Mouse (Mus musculus) megakaryocyte-erythroid progenitor cell, adult 5-6 weeks (primary cell): ENCODE measurements around the gene Igfbp4. TPM values are rescaled to one million over a fixed set of nuclear protein-coding genes. Genes with fewer than 3 reads are reported as not detected.

Experiments
- ATAC-seq: replicated peaks from 2 replicates; pipeline ENCODE4 v1.8.0; 2016; ENCODE audit warnings: mild to moderate bottlenecking, inconsistent platforms; ENCODE audit not compliant: severe bottlenecking, poor library complexity, low FRiP score, low TSS enrichment
- total RNA-seq, 2 experiments: library from RNA; stranded (forward) in 1 of 2; stranded (reverse) in 1 of 2; fragments of 200-1000, 215-1000 nt in 1 of 2; fragments of >200 nt in 1 of 2; fragmentation: Nextera tagmentation in 1 of 2; gene quantifications; 2 replicates each; pipeline ENCODE4 v1.2.3; 2014 to 2017

Igfbp4 gene
- total RNA-seq, 2 experiments from 2014 or later, result 15.9 to 23.5 TPM

DNA sequence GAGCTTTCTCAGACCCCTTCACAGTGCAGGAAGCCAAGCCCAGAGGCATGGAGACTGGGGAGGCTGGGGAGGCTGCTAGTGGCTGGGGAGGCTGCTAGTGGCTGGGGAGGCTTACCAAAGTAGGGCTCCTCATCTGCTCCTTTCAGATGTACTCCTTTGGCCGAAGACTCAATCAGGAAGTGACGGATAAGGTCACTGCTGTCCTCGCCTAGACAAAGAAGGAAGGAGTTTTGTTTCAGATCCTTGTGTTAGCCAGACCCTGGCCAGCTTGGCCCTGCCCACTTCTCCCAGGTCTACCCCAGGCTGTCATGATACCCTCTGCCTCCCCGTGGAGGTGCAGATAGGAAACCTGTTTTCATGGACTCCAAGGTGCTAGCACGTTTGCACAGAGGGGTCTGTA is 32.7 kb downstream of the Igfbp4 start:
- ATAC-seq, result no peak

GRCm38 (mm10) chr11:99076744-99077319 is 35.8 kb downstream of the Igfbp4 start:
- no peak for ATAC-seq

GRCm38 (mm10) chr11:99077869-99078268 is 36.8 kb downstream of the Igfbp4 start:
- ATAC-seq, result no peak

GRCm38 (mm10) chr11:99080902-99081543 is 40.0 kb downstream of the Igfbp4 start:
- ATAC-seq, result no peak

- no peak for ATAC-seq
Measured at GRCm38 (mm10) chr11:99081566-99081965, 40.5 kb downstream of the Igfbp4 start.

DNA sequence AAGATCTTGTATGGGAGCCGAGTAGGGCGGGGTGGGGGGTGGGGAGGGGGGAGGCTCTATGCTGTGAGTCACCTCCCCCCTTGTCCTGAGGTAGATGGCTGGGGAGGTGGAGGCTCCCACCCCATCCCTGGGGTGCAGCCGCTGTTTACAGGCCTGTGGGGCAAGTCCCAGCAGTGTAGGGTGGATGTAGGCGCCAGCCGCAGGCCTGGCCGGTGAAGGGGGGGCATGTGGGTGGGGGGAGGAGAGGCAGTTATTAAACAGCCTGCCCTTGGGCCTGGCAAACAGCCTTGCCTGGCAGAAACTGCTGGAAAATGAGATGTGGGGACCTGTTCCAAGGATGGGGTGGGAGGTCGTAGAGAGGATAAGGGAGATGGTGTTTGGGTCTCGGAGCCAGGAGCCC is 41.1 kb downstream of the Igfbp4 start:
- ATAC-seq, result no peak

- no peak for ATAC-seq
Measured at GRCm38 (mm10) chr11:99083516-99083915, 42.5 kb downstream of the Igfbp4 start.

GRCm38 (mm10) chr11:99084366-99084765 is 43.3 kb downstream of the Igfbp4 start:
- no peak for ATAC-seq

DNA sequence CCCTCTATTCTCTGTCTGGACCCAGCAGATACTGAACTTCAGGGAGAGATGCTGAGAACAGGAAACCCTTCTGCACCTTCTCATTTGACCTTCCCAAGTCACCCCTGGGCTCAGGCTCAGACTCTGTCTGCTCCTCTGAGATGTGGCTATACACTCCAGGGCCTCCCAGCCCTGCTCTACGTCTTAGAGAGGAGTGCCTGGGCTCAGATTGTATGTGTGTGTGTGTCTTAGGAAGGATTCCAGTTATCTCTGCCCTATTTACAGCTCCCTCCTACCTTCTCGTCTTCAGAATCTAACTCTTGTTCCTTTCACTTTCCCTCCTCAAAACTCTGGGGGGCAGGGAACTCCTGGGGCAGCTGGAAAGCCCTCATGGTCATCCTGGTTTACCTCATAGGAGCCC is 47.4 kb downstream of the Igfbp4 start:
- no peak for ATAC-seq

- ATAC-seq, result no peak
Measured at GRCm38 (mm10) chr11:99089077-99089601, 48.1 kb downstream of the Igfbp4 start, which contains the start of gene Tns4. TSS of gene Tns4 (minus strand) at chr11:99089306.

GRCm38 (mm10) chr11:99090391-99090790 is 49.3 kb downstream of the Igfbp4 start:
- no peak for ATAC-seq

DNA sequence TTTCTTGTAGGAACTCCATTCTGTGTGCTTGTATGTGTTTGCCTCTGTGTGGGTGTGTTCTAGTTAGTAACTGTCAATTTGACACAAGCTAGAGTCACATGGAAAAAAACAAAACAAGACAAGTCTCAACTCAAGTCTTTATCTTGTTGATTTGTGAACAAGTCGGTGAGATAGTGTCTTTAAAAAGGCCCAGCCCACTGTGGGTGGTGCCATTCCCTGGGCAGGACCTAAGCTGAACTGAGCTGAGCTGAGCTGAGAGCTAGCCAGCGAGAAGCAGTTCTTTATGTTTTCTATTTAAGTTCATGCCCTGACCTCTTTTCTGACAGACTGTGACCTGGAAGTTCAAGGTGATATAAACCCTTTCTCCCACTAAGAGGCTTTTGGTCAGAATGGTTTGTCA is 50.6 kb downstream of the Igfbp4 start:
- no peak for ATAC-seq

DNA sequence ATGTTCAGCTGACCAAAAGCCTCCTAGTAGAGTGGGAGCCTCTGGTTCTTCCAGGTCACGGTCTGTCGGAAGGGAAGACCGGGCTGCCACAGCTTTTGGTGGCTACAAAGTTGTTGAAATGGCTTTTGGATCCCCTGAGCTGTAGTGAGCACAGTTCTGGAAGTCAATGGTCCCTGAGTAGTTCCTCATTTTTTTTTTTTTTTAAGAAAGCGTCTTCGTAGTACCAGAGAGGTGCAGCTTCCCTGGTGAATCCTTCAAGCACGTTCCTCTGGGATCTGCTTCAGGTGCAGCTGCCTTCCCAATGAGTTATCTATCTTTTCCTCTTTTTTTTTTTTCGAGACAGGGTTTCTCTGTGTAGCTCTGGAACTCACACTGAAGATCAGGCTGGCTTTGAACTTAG is 52.7 kb downstream of the Igfbp4 start:
- no peak for ATAC-seq

DNA sequence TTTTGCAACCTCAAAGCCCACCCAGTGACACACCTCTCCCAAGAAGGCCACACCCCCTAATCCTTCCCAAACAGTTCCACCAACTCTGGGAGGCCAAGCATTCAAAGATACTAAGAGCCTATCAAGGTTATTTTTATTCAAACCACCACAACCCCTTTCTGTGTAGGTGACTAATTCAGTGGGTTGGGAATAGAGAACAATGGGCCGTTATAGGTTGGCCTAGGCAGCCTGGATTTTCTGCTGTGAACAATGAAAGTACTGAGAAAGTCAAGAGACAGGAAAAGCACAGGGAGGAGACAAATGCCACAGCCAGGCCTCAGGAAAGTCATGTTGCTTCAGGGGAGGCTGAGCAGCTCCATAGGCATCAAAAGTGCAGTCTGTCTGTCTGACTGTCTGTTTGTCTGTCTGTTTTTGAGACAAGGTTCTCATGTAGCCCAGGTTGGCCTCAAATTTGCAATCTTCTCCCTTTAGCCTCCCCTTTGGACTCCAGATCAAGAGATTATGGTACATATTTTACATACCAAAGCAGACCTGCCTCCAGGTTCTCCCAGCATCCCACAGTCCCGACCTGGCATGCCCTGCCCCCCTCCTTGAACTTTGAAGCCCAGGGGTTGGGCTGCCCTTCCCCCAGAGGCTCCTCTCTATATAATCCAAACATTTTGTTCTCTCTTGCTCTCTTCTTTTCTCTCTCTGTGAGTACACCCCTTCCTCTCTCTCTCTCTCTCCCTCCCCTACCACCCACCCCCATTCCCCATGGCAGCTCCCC is 54.0 kb downstream of the Igfbp4 start:
- ATAC-seq, result no peak

DNA sequence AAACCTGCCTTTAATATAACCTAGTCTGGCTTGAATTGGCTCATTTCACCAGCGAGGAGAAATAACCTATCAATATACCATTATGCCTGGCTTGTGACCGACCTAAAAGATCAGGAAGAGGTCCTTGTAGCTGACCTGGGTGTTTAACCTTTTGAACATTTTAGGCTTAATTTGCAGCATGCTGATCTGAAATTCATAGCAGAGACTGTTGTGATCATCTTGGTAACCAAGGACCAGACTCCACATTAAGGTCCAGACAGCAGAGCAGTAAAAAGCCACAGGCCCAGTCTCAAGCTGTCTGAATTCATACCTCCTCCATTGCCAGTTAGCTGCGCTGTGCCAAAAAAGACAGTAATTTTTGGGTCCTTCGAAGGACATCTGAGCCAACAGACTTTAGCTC is 54.7 kb downstream of the Igfbp4 start:
- ATAC-seq, result no peak

DNA sequence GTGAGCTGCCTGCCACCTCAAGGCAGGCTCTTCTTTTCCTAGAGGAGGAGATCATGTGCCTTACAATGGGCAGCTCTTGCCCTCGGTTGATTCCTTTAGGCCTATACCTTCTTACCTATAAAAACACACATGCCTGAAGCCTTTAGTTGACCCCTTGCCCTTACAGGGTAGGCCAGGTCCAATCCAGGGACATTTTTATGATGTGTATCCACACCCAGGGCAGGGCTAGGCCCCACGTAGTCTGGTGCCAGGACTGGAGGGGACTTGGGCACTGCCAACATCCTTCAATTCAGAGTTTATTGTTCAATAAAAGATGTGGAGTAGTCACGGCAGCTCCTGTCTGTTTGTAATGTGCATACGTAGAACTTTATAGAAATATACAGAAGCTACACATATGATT is 55.4 kb downstream of the Igfbp4 start:
- no peak for ATAC-seq

- ATAC-seq, result no peak
Measured at GRCm38 (mm10) chr11:99096996-99097774, 56.1 kb downstream of the Igfbp4 start.

- no peak for ATAC-seq
Measured at GRCm38 (mm10) chr11:99098924-99099323, 57.9 kb downstream of the Igfbp4 start.

GRCm38 (mm10) chr11:99099516-99099915 is 58.5 kb downstream of the Igfbp4 start:
- ATAC-seq, result no peak

DNA sequence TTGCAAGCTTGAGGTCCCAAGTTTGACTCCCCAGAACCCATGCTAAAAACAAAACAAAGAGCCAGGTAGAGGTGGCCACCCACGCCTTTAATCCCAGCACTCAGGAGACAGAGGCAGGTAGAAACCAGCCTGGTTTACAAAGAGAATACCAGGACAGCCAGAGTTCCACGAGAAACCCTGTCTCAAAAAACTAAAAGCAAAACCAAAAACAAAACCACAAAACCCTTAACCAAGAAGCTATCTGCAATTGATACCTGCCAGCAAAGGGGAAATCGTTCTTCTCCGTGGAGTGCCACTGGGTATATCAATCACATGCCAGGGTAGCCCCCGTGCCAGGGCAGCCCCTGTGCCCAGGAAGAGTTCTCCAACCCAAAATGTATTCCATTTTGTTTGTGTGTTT is 59.2 kb downstream of the Igfbp4 start:
- no peak for ATAC-seq
